Mouse (Mus musculus) embryonic facial prominence, embryonic 14.5 days (tissue): Measurements from ENCODE around the gene Polr2l. TPM values are rescaled to one million over a fixed set of nuclear protein-coding genes. Genes with fewer than 3 reads are reported as not detected.
A peak's percentile ranks its signal among the peaks of the same experiment; 100 is the strongest.

Experiments used
- ATAC-seq: fragments of 200-750 bp; cut with Nextera tagmentation; 2 replicates; pipeline ENCODE4 v1.8.0; 2017; ENCODE audit warnings: low read depth, moderate number of reproducible peaks, moderate TSS enrichment
- DNase-seq: peaks from one replicate; pipeline ENCODE4 v3.0.0-alpha.2; 2015; ENCODE audit warnings: low spot score
- H3K27ac ChIP-seq: fragments of 300-500 bp; sonication (generic); replicated peaks from 2 replicates; pipeline ENCODE4 v1.5.1; 2014; ENCODE audit warnings: low read depth, mild to moderate bottlenecking, low read length, moderate library complexity
- H3K27me3 ChIP-seq: fragments of 300-500 bp; sonication (generic); replicated peaks from 2 replicates; pipeline ENCODE4 v1.6.1; 2014; ENCODE audit warnings: low read length; ENCODE audit not compliant: control insufficient read depth, insufficient read depth
- H3K36me3 ChIP-seq: fragments of 300-500 bp; sonication (generic); 2 replicates; pipeline ENCODE4 v1.6.1; 2014; ENCODE audit warnings: low read length, mixed read lengths; ENCODE audit not compliant: control insufficient read depth, insufficient read depth
- H3K4me1 ChIP-seq: fragments of 300-500 bp; sonication (generic); 2 replicates; pipeline ENCODE4 v1.6.1; 2014; ENCODE audit warnings: antibody characterized with exemption, low read length; ENCODE audit not compliant: control insufficient read depth, insufficient read depth
- H3K4me2 ChIP-seq: fragments of 300-500 bp; sonication (generic); 2 replicates; pipeline ENCODE4 v1.6.1; 2014; ENCODE audit warnings: low read depth, mild to moderate bottlenecking, low read length, moderate library complexity, mixed read lengths
- H3K4me3 ChIP-seq: fragments of 300-500 bp; sonication (generic); 2 replicates; pipeline ENCODE4 v1.5.1; 2014; ENCODE audit warnings: low read depth, mild to moderate bottlenecking, low read length
- H3K9ac ChIP-seq: fragments of 300-500 bp; sonication (generic); 2 replicates; pipeline ENCODE4 v1.6.1; 2014; ENCODE audit warnings: low read depth, mild to moderate bottlenecking, low read length, moderate library complexity, mixed read lengths
- H3K9me3 ChIP-seq: fragments of 300-500 bp; sonication (generic); 2 replicates; pipeline ENCODE4 v1.6.1; 2016; ENCODE audit warnings: low read length; ENCODE audit not compliant: control insufficient read depth
- WGBS: fragments of 180-500 bp; shearing (Covaris S2); extraction: QIAGEN DNeasy Blood & Tissue Kit; methylation state at CpG from one replicate; pipeline ENCODE4 v1.1.7; 2014; 5-methylcytosine and 5-hydroxymethylcytosine counted together
- polyA plus RNA-seq: library from polyadenylated mRNA; unstranded; fragments of >200 nt; fragmentation: Nextera tagmentation; extraction: Ambion mirVana; gene quantifications from 2 replicates; pipeline ENCODE4 v1.2.1, GENCODE M21; 2014

Gene Polr2l
- polyA plus RNA-seq, 1 experiment from 2014 or later, result 65.2 TPM

GRCm38 (mm10) chr7:141475805-141476158 is 850 bp upstream of the Polr2l start:
- no peak for ATAC-seq
- 2% methylated on average over 10 of the region's 12 CpGs for WGBS
- no peaks in the 10 kb centered on the region for H3K9me3 ChIP-seq
- H3K9ac ChIP-seq, result peak overlapping the region; percentile 87
- H3K4me2 ChIP-seq, result peak overlapping the region; percentile 93
- peaks cover 4% of the 10 kb centered on the region; the same call in 1 of the 2 replicates for H3K27me3 ChIP-seq
- H3K4me3 ChIP-seq, result peak overlapping the region; percentile 81
- H3K27ac ChIP-seq, result peak overlapping the region; percentile 93
- peaks cover 21% of the 10 kb centered on the region for H3K36me3 ChIP-seq
- DNase-seq, result no peak
- peaks cover 37% of the 10 kb centered on the region for H3K4me1 ChIP-seq

GRCm38 (mm10) chr7:141474160-141474559 is 772 bp downstream of the Polr2l start:
- H3K27ac ChIP-seq, result no peak overlapping the region
- WGBS, result 9% methylated on average over 5 of the region's 5 CpGs
- peaks cover 42% of the 10 kb centered on the region for H3K4me1 ChIP-seq

GRCm38 (mm10) chr7:141472763-141473162 is 2.2 kb downstream of the Polr2l start:
- 84% methylated on average over 6 of the region's 6 CpGs for WGBS

More at GRCm38 (mm10) chr7:141474160-141474559, 772 bp downstream of the Polr2l start:
- DNase-seq (no peak), ATAC-seq (no peak)
- no peaks in the 10 kb centered on the region for H3K27me3 ChIP-seq
- H3K9ac ChIP-seq, result peak overlapping the region; percentile 87
- no peaks in the 10 kb centered on the region for H3K9me3 ChIP-seq
- peak overlapping the region; percentile 81 for H3K4me3 ChIP-seq
- peaks cover 34% of the 10 kb centered on the region for H3K36me3 ChIP-seq
- H3K4me2 ChIP-seq, result peak overlapping the region; percentile 93

GRCm38 (mm10) chr7:141472226-141472625 is 2.7 kb downstream of the Polr2l start:
- no peak for ATAC-seq
- no peaks in the 10 kb centered on the region for H3K9me3 ChIP-seq
- peaks cover 40% of the 10 kb centered on the region for H3K4me1 ChIP-seq
- H3K4me3 ChIP-seq, result no peak overlapping the region
- 74% methylated on average over 6 of the region's 6 CpGs for WGBS
- H3K9ac ChIP-seq, result no peak overlapping the region
- H3K27ac ChIP-seq, result no peak overlapping the region
- H3K27me3 ChIP-seq, result no peaks in the 10 kb centered on the region
- no peak for DNase-seq
- peaks cover 36% of the 10 kb centered on the region for H3K36me3 ChIP-seq
- H3K4me2 ChIP-seq, result no peak overlapping the region

More at GRCm38 (mm10) chr7:141472763-141473162, 2.2 kb downstream of the Polr2l start:
- Histone ChIP-seq H3K27ac (no peak overlapping the region), H3K4me1 (peaks cover 45% of the 10 kb centered on the region), H3K27me3 (no peaks in the 10 kb centered on the region), H3K4me3 (no peak overlapping the region), H3K36me3 (peaks cover 36% of the 10 kb centered on the region), H3K4me2 (no peak overlapping the region), H3K9me3 (no peaks in the 10 kb centered on the region), H3K9ac (no peak overlapping the region)
- DNase-seq (no peak), ATAC-seq (no peak)

GRCm38 (mm10) chr7:141471236-141471635 is 3.7 kb downstream of the Polr2l start:
- H3K9ac ChIP-seq, result no peak overlapping the region
- H3K4me2 ChIP-seq, result no peak overlapping the region
- DNase-seq (no peak), ATAC-seq (no peak)
- peaks cover 36% of the 10 kb centered on the region for H3K36me3 ChIP-seq
- WGBS, result 86% methylated on average over 1 of the region's 1 CpGs
- no peaks in the 10 kb centered on the region for H3K27me3 ChIP-seq
- peaks cover 40% of the 10 kb centered on the region for H3K4me1 ChIP-seq
- no peak overlapping the region for H3K27ac ChIP-seq
- H3K4me3 ChIP-seq, result no peak overlapping the region
- no peaks in the 10 kb centered on the region for H3K9me3 ChIP-seq

GRCm38 (mm10) chr7:141470637-141470944 is 4.3 kb downstream of the Polr2l start:
- 97% methylated on average over 9 of the region's 10 CpGs for WGBS
- ATAC-seq (no peak), DNase-seq (no peak)
- Histone ChIP-seq H3K27ac (no peak overlapping the region), H3K4me2 (no peak overlapping the region), H3K27me3 (peaks cover 5% of the 10 kb centered on the region), H3K4me1 (peaks cover 40% of the 10 kb centered on the region), H3K4me3 (no peak overlapping the region), H3K36me3 (peaks cover 36% of the 10 kb centered on the region), H3K9ac (no peak overlapping the region), H3K9me3 (no peaks in the 10 kb centered on the region)

- no peaks in the 10 kb centered on the region for H3K9me3 ChIP-seq
- peaks cover 45% of the 10 kb centered on the region for H3K4me1 ChIP-seq
- H3K4me3 ChIP-seq, result no peak overlapping the region
- H3K27me3 ChIP-seq, result peaks cover 11% of the 10 kb centered on the region
- DNase-seq, result no peak
- peaks cover 36% of the 10 kb centered on the region for H3K36me3 ChIP-seq
- H3K4me2 ChIP-seq, result no peak overlapping the region
- no peak for ATAC-seq
- H3K9ac ChIP-seq, result no peak overlapping the region
- 90% methylated on average over 16 of the region's 18 CpGs for WGBS
- H3K27ac ChIP-seq, result no peak overlapping the region
These were observed 4.9 kb downstream of the Polr2l start for GRCm38 (mm10) chr7:141469901-141470636.

- 83% methylated on average over 5 of the region's 6 CpGs for WGBS
- Histone ChIP-seq H3K36me3 (peaks cover 36% of the 10 kb centered on the region), H3K9ac (peak overlapping the region; percentile 86), H3K27me3 (peaks cover 18% of the 10 kb centered on the region), H3K4me1 (peaks cover 52% of the 10 kb centered on the region), H3K4me2 (peak overlapping the region; percentile 75), H3K27ac (peak overlapping the region; percentile 91), H3K4me3 (peak overlapping the region; percentile 82), H3K9me3 (no peaks in the 10 kb centered on the region)
- no peak for DNase-seq
- no peak for ATAC-seq
These were observed 5.6 kb downstream of the Polr2l start for GRCm38 (mm10) chr7:141469352-141469751.
